Mouse (Mus musculus) limb, embryonic 12.5 days (tissue): ENCODE data around the gene Car12. TPM values are rescaled to one million over a fixed set of nuclear protein-coding genes. Genes with fewer than 3 reads are reported as not detected.
A peak's percentile ranks its signal among the peaks of the same experiment; 100 is the strongest.

Source experiments
- ATAC-seq: fragments of 200-750 bp; cut with Nextera tagmentation; 2 replicates; pipeline ENCODE4 v1.8.0; 2017; ENCODE audit warnings: low read depth, moderate TSS enrichment; ENCODE audit not compliant: insufficient number of reproducible peaks, insufficient read depth, low FRiP score, low TSS enrichment
- H3K27ac ChIP-seq: fragments of 300-500 bp; sonication (generic); 2 replicates; pipeline ENCODE4 v1.5.1; 2016; ENCODE audit warnings: mild to moderate bottlenecking, moderate library complexity
- H3K27me3 ChIP-seq: fragments of 300-500 bp; sonication (generic); 2 replicates; pipeline ENCODE4 v1.6.1; 2016; ENCODE audit warnings: mild to moderate bottlenecking, moderate library complexity
- H3K36me3 ChIP-seq: fragments of 300-500 bp; sonication (generic); 2 replicates; pipeline ENCODE4 v1.6.1; 2016; ENCODE audit warnings: mild to moderate bottlenecking, moderate library complexity
- H3K4me1 ChIP-seq: fragments of 300-500 bp; sonication (generic); replicated peaks from 2 replicates; pipeline ENCODE4 v1.6.1; 2016
- H3K4me2 ChIP-seq: fragments of 300-500 bp; sonication (generic); 2 replicates; pipeline ENCODE4 v1.6.1; 2016; ENCODE audit warnings: mild to moderate bottlenecking, moderate library complexity
- H3K4me3 ChIP-seq: fragments of 300-500 bp; sonication (generic); replicated peaks from 2 replicates; pipeline ENCODE4 v1.5.1; 2016; ENCODE audit warnings: mild to moderate bottlenecking
- H3K9ac ChIP-seq: fragments of 300-500 bp; sonication (generic); replicated peaks from 2 replicates; pipeline ENCODE4 v1.6.1; 2016; ENCODE audit warnings: mild to moderate bottlenecking, moderate library complexity
- H3K9me3 ChIP-seq: fragments of 300-500 bp; sonication (generic); 2 replicates; pipeline ENCODE4 v1.6.1; 2016; ENCODE audit warnings: mild to moderate bottlenecking, moderate library complexity
- WGBS: fragments of 180-500 bp; shearing (Covaris S2); methylation state at CpG from one replicate; pipeline ENCODE4 v1.1.7; 2016; 5-methylcytosine and 5-hydroxymethylcytosine counted together
- polyA plus RNA-seq: library from polyadenylated mRNA; unstranded; fragments of >200 nt; fragmentation: Nextera tagmentation; extraction: Ambion mirVana; gene quantifications from 2 replicates; pipeline ENCODE4 v1.2.1, GENCODE M21; 2016

The Car12 gene
- 10.4 and 12.1 TPM in 2 replicates for polyA plus RNA-seq

DNA sequence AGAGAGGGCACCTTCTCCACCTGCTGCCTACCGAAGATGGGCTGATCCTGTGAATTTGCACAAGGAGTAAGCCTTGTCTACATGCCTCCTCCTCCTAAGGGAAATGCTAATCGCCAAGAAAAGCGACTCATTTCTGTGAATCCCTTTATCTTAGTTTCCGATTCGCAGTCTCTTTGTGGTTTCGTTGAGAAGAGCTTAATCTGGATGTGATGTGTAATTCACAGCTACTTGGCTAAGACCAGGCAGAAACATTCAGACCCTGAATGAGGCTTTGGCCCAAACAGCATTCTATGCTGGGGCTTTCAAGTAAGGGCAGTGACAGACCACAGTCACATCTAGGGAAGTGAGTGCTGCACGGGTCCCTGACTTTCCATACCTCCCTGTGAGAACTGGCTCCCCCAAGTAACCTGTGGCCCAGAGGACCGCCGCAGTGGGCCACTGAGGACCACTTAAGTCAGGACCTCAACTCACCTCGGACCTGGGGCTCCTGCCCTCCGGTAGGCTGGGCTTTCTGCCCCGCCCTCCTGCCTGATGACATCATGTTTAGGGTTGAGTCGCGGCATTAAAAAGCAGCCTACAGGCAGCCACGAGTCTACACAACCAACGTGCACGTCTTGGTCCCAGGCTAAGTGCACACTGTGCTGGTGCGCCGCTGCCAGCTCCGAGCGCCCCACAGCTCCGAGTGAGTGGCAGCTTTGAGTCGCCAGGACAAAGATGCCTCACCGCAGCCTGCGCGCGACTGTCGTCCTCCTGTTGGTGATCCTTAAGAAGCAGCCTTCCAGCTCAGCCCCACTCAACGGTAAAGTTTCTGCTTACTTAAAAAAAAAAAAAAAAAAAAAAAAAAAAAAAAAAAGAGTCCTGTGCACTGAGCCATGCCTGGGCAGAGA, at the start of gene Car12:
Gene Car12 (plus strand): TSS at position 552 of the 887 bp plus-strand sequence.
- H3K4me2 ChIP-seq, result peak within 1 kb of the TSS; percentile 73
- H3K9me3 ChIP-seq, result no peaks in the 10 kb centered on the region
- WGBS, result 13% methylated on average over 29 of the region's 29 CpGs
- H3K36me3 ChIP-seq, result no peaks in the 10 kb centered on the region
- H3K27ac ChIP-seq, result no peak within 1 kb of the TSS
- peaks cover 38% of the 10 kb centered on the region for H3K4me1 ChIP-seq
- H3K27me3 ChIP-seq, result peaks cover 12% of the 10 kb centered on the region
- ATAC-seq, result peak; percentile 69
- peak within 1 kb of the TSS; percentile 44 for H3K4me3 ChIP-seq
- peak within 1 kb of the TSS; percentile 49 for H3K9ac ChIP-seq

DNA sequence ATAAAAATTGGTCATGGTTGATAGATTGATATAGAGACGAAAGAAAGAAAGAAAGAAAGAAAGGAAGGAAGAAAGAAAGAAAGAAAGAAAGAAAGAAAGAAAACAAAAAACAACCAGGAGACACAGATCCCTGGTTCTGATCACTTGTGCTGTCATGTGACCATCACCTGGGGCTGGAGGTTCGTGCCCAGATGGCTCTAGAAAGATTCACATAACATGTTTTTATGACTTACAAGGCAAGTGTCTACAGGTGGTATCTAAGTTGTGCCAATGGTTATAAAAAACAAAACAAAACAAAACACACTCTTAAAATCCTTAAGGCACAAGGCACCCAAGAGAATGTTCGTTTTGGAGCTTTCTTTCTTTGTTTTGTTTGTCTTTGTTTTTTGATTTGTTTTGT, 49.7 kb upstream of the Car12 start:
- ATAC-seq, result no peak
- Histone ChIP-seq H3K9ac (no peak overlapping the region), H3K9me3 (0 out of 2 replicates have a peak, but pooled peaks cover 6% of the 10 kb centered on the region), H3K4me1 (peaks cover 38% of the 10 kb centered on the region), H3K27me3 (0 out of 2 replicates have a peak, but pooled peaks cover 2% of the 10 kb centered on the region), H3K4me3 (no peak overlapping the region), H3K36me3 (no peaks in the 10 kb centered on the region), H3K4me2 (no peak overlapping the region), H3K27ac (no peak overlapping the region)
- 81% methylated on average over 3 of the region's 3 CpGs for WGBS

DNA sequence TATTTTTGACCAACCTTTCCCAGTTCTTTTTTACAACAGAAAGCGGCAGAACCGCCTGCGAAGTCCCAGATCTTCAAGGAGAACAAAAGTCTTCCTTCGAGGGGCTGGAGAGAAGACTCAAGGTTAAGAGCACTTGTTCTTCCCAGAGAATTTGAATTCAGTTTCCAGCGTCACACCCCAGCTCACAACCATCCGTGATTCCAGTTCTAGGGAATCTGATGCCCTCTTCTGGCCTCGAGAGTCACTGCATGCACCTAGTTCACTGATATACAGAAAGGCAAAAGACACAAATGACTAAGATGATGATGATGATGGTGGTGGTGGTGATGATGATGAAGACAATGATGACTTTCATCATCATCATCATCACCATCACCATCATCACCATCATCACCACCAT, 48.9 kb upstream of the Car12 start:
- WGBS, result 88% methylated on average over 7 of the region's 7 CpGs
- H3K27me3 ChIP-seq, result 0 out of 2 replicates have a peak, but pooled peaks cover 2% of the 10 kb centered on the region
- H3K4me2 ChIP-seq, result no peak overlapping the region
- ATAC-seq, result no peak
- H3K9me3 ChIP-seq, result 0 out of 2 replicates have a peak, but pooled peaks cover 6% of the 10 kb centered on the region
- peaks cover 38% of the 10 kb centered on the region for H3K4me1 ChIP-seq
- no peak overlapping the region for H3K27ac ChIP-seq
- no peaks in the 10 kb centered on the region for H3K36me3 ChIP-seq
- no peak overlapping the region for H3K9ac ChIP-seq
- H3K4me3 ChIP-seq, result no peak overlapping the region

DNA sequence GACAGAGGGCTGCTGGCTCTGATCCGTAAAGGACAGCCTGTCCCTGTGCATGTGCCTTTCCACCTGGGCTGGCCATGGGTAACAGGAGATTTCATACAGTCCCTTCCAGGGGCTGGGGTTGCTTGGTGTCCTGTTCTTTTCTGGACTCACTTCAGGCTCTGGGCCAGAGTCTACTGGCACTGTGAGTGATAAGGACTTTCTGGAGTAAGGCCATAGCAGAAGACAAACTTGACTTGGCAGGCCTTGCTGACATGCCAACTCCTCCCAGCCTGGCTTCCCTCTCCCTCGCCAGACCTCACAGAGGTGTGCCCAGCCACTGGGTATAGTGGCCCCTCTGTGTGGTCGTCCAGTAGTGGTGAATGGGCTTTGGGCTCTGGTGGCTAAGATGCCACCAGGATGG, 47.3 kb upstream of the Car12 start:
- no peak for ATAC-seq
- 87% methylated on average over 3 of the region's 3 CpGs for WGBS
- Histone ChIP-seq H3K4me2 (no peak overlapping the region), H3K4me3 (no peak overlapping the region), H3K4me1 (peaks cover 38% of the 10 kb centered on the region), H3K27ac (no peak overlapping the region), H3K27me3 (no peaks in the 10 kb centered on the region), H3K9ac (no peak overlapping the region), H3K9me3 (0 out of 2 replicates have a peak, but pooled peaks cover 6% of the 10 kb centered on the region), H3K36me3 (no peaks in the 10 kb centered on the region)

DNA sequence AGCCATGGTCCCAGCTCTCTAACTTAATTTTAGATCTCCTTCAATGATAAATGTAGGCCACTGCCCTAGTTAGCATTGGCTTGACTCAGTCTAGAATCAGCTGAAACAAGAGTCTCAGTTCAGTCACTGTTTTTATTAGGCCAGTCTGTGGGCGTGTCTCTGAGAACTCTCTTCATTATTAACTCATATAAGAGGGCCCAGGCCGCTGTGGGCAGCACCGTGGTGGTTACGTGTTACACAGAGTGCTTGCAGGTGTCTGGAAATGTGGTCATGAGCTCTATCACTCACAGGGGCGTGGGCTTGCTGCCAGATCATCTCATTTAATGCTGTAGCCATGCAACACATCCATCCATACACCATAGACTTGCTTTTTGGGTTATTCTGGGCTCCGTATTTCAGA, 46.4 kb upstream of the Car12 start:
- Histone ChIP-seq H3K4me1 (peaks cover 30% of the 10 kb centered on the region), H3K4me3 (no peak overlapping the region), H3K36me3 (no peaks in the 10 kb centered on the region), H3K4me2 (no peak overlapping the region), H3K9ac (no peak overlapping the region), H3K27me3 (no peaks in the 10 kb centered on the region), H3K9me3 (0 out of 2 replicates have a peak, but pooled peaks cover 6% of the 10 kb centered on the region), H3K27ac (0 out of 2 replicates have a peak overlapping the region, but pooled peaks have one; percentile 29)
- WGBS, result 41% methylated on average over 6 of the region's 6 CpGs
- ATAC-seq, result no peak

DNA sequence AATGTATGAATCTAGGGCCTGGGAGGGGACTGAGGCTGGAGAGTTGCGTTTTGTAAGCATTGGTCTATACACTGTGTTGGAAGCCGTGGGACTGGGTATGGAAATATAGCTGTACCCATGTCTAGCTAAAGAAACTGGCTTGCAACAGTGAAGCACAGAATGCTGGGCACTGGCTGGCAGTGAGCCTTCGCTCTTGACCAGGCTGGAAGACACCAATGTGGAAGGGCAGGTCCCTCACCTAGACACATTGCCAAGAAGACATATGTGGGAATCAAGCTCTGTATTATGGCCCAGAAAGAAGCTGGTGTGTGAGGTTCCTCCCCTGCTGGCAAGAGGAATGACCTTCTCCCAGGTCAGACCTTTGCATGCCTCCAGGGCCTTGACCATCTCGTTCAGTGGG, 45.6 kb upstream of the Car12 start:
- no peaks in the 10 kb centered on the region for H3K27me3 ChIP-seq
- no peak overlapping the region for H3K9ac ChIP-seq
- no peak overlapping the region for H3K4me2 ChIP-seq
- no peak overlapping the region for H3K4me3 ChIP-seq
- H3K27ac ChIP-seq, result no peak overlapping the region
- no peak for ATAC-seq
- H3K36me3 ChIP-seq, result no peaks in the 10 kb centered on the region
- H3K9me3 ChIP-seq, result 0 out of 2 replicates have a peak, but pooled peaks cover 6% of the 10 kb centered on the region
- WGBS, result 92% methylated on average over 4 of the region's 4 CpGs
- H3K4me1 ChIP-seq, result peaks cover 26% of the 10 kb centered on the region

DNA sequence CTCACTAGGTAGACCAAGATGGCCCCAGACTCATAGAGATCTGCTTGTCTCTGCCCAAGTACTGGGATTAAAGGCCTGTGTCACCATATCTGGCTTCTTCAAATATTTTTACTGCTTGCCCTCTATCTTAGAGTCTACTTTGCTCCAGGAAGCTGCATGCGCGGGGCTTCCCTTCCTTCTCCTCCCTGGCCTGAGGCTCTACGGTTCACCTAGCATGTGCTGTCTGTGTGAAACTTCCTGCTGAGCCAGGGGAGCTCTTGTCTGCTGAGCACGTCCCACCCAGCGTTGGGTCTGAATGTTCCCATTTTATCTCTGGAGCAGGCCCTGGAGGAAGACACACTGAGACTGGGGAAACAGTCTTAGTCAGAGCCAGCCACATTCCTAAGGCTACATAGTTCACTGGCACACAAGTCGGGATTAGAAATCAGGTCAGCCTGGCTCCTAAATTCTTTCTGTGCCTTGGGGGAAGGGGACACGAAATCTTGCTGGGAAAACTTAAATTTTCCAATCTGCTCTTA, 43.9 kb upstream of the Car12 start:
- Histone ChIP-seq H3K9me3 (0 out of 2 replicates have a peak, but pooled peaks cover under 1% of the 10 kb centered on the region), H3K36me3 (no peaks in the 10 kb centered on the region)
- 59% methylated on average over 7 of the region's 7 CpGs for WGBS

DNA sequence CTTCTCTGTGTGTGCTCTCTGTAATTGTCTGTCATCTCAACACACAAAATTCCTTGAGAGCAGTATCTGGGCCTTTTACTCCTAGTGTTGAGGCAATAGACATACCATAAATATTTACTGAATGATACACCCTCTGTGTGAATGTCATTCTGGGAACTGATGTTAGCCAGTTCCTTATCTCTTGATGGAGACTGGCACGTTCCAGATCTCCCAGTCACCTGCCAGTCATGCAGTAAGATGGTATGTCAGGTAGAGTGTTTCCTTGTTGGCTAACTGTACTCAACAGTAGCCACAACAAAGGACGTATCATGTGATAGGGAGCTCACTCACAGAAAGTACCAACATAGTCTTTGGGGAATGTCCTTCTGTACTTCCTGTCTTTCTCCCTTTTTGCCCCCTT, 39.7 kb upstream of the Car12 start:
- Histone ChIP-seq H3K4me3 (no peak overlapping the region), H3K9me3 (peaks cover 6% of the 10 kb centered on the region; the same call in 1 of the 2 replicates), H3K36me3 (no peaks in the 10 kb centered on the region), H3K27ac (no peak overlapping the region), H3K4me2 (no peak overlapping the region), H3K4me1 (no peaks in the 10 kb centered on the region; the same call in 1 of the 2 replicates), H3K27me3 (no peaks in the 10 kb centered on the region; the same call in 1 of the 2 replicates), H3K9ac (no peak overlapping the region)
- 68% methylated on average over 2 of the region's 2 CpGs for WGBS
- ATAC-seq, result no peak

More for the DNA sequence above, 43.9 kb upstream of the Car12 start:
- Histone ChIP-seq H3K4me2 (no peak overlapping the region), H3K9ac (no peak overlapping the region), H3K4me3 (no peak overlapping the region), H3K4me1 (peaks cover 20% of the 10 kb centered on the region), H3K27ac (no peak overlapping the region), H3K27me3 (no peaks in the 10 kb centered on the region; the same call in 1 of the 2 replicates)
- ATAC-seq, result no peak

DNA sequence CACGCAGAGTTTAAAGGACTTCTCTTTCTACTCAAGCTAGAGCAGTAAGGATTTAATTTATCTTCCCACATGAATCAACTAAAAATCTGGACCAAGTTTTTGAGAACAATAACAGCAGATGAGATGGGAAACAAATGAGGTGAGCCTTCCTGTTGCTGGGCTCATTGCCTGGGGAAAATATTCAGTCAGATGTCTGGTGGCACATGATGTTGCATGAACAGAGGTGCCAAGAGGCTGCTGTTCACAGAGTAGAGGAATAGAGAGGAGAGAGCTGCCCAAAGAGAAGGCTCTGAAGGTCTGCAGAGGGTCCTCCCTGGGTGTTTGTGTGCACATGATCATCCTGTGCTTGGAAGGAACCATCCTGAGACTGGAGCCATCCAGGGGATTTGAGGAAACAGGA, 37.9 kb upstream of the Car12 start:
- Histone ChIP-seq H3K9me3 (peaks cover 6% of the 10 kb centered on the region; the same call in 1 of the 2 replicates), H3K27me3 (no peaks in the 10 kb centered on the region; the same call in 1 of the 2 replicates), H3K4me2 (no peak overlapping the region), H3K4me3 (no peak overlapping the region), H3K4me1 (no peaks in the 10 kb centered on the region; the same call in 1 of the 2 replicates), H3K36me3 (no peaks in the 10 kb centered on the region), H3K27ac (no peak overlapping the region), H3K9ac (no peak overlapping the region)
- no peak for ATAC-seq
- 72% methylated on average over 1 of the region's 1 CpGs for WGBS

DNA sequence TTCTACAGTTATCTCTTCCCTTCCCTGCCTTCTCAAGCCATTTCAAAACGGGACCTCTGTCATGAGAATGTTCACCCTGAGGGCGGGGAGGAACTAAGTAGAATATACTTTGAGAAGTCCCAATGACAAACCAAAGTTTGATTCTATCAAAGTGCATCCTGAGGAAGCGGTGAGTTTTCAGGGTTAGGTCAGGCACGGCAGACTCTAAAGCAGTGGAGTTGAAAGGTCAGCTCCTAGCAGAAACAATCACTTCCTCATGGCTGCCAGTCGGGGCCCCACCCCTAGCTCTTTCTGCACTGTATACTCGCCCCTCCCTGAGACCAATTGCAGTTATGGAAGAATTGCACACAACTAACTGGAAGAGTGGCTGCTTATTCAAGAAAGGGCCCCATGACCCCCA, 33.4 kb upstream of the Car12 start:
- H3K36me3 ChIP-seq, result no peaks in the 10 kb centered on the region
- no peak overlapping the region for H3K27ac ChIP-seq
- no peak overlapping the region for H3K9ac ChIP-seq
- peaks cover under 1% of the 10 kb centered on the region; the same call in 1 of the 2 replicates for H3K4me1 ChIP-seq
- peaks cover 6% of the 10 kb centered on the region; the same call in 1 of the 2 replicates for H3K9me3 ChIP-seq
- no peaks in the 10 kb centered on the region for H3K27me3 ChIP-seq
- ATAC-seq, result no peak
- WGBS, result 68% methylated on average over 6 of the region's 6 CpGs
- no peak overlapping the region for H3K4me3 ChIP-seq
- no peak overlapping the region for H3K4me2 ChIP-seq

DNA sequence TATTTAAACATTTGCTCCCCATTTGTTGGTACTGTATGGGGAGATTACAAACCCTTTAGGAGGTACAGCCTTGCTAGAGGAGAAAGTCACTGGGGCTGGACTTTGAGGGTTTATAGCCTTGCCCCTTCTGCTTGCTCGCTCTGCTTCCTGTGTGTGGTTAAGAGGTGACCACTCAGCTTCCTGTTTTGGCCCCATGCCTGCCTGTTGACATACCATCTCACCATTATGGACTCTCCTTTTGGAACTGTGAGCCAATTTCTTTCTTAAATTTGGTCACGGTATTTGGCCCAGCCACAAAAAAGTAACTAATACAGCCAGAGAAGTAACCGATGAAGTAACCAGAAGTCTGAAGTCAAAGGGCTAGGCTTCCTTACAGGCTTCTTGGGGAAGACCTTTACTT, 30.7 kb upstream of the Car12 start:
- no peaks in the 10 kb centered on the region for H3K27me3 ChIP-seq
- 0 out of 2 replicates have a peak, but pooled peaks cover 1% of the 10 kb centered on the region for H3K9me3 ChIP-seq
- no peak overlapping the region for H3K27ac ChIP-seq
- H3K4me2 ChIP-seq, result no peak overlapping the region
- WGBS, result 92% methylated on average over 3 of the region's 3 CpGs
- H3K4me3 ChIP-seq, result no peak overlapping the region
- no peak for ATAC-seq
- no peaks in the 10 kb centered on the region for H3K36me3 ChIP-seq
- H3K4me1 ChIP-seq, result peaks cover 6% of the 10 kb centered on the region; the same call in 1 of the 2 replicates
- no peak overlapping the region for H3K9ac ChIP-seq
